Comparison of ENCODE assay signal across 25 mouse cellular contexts in the genomic region with DNA sequence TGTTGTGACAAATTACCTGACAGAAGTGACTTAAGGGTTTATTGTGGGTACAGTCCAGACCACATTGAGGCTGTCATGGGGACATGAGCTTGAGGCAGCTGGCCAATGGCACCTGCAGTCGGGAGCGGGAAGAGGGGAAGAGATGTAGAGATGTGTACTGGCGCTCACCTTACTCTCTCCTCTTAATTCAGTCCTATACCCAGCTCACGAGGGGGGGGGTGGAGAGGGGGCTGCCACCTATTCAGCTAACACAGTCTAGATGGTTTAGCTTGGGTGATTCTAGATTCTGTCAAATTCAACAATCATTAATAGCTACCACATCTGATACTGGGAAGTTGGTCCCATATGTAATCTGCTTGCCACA. TPM values are rescaled to one million over a fixed set of nuclear protein-coding genes. Genes with fewer than 3 reads are reported as not detected.
"Had no signal": no experiment of that assay in that cellular context is flagged by ENCODE, and none has a peak within 500 bp of the region (broad histone marks: within the 10 kb centered on the region; RNA-seq: fewer than 3 reads in every experiment).

No protein-coding gene starts in this region.

- H3K9me3 ChIP-seq: heart, embryonic 15.5 days; hindbrain, embryonic 15.5 days; limb, embryonic 15.5 days had no signal

- H3K4me1 ChIP-seq: heart, embryonic 13.5 days; heart, embryonic 15.5 days; hindbrain, embryonic 13.5 days; hindbrain, embryonic 15.5 days; limb, embryonic 15.5 days; liver, embryonic 12.5 days had no signal

- H3K9ac ChIP-seq: heart, embryonic 13.5 days; heart, embryonic 15.5 days; hindbrain, embryonic 13.5 days; hindbrain, embryonic 15.5 days; limb, embryonic 13.5 days; limb, embryonic 15.5 days; liver, embryonic 12.5 days; liver, embryonic 14.5 days had no signal

- H3K4me3 ChIP-seq: gastrocnemius, adult 2 months; heart, embryonic 13.5 days; heart, embryonic 15.5 days; hindbrain, embryonic 13.5 days; hindbrain, embryonic 15.5 days; limb, embryonic 13.5 days; limb, embryonic 15.5 days; liver, embryonic 12.5 days had no signal

- H3K36me3 ChIP-seq: heart, embryonic 13.5 days; heart, embryonic 15.5 days; hindbrain, embryonic 13.5 days; hindbrain, embryonic 15.5 days; limb, embryonic 13.5 days; limb, embryonic 15.5 days; liver, embryonic 12.5 days had no signal

- H3K27me3 ChIP-seq: heart, embryonic 13.5 days; heart, embryonic 15.5 days; hindbrain, embryonic 13.5 days; hindbrain, embryonic 15.5 days; limb, embryonic 13.5 days; limb, embryonic 15.5 days; liver, embryonic 12.5 days had no signal

- H3K4me2 ChIP-seq: heart, embryonic 11.5 days; heart, embryonic 13.5 days; heart, embryonic 15.5 days; hindbrain, embryonic 13.5 days; hindbrain, embryonic 15.5 days; limb, embryonic 13.5 days; limb, embryonic 15.5 days; liver, embryonic 12.5 days had no signal

- H3K27ac ChIP-seq: gastrocnemius, adult 2 months; heart, embryonic 13.5 days; heart, embryonic 15.5 days; hindbrain, embryonic 13.5 days; hindbrain, embryonic 15.5 days; hindbrain, postnatal 0 days; limb, embryonic 13.5 days; limb, embryonic 15.5 days; liver, embryonic 12.5 days; liver, embryonic 14.5 days had no signal

- ATAC-seq: hindbrain, postnatal 0 days; intestine, embryonic 16.5 days; liver, embryonic 12.5 days had no signal

- DNase-seq: gastrocnemius, adult 2 months; gastrocnemius, postnatal 10 days; gastrocnemius, postnatal 25 days; heart, adult 18-20 months; heart, postnatal 14 days; heart, postnatal 36 days; kidney, adult 11 months; kidney, postnatal 10 days; kidney, postnatal 25 days; layer of hippocampus, adult 9-11 months; layer of hippocampus, postnatal 36 days; left cerebral cortex, postnatal 4 days had no signal

RNA-seq across cellular contexts. Expression of a gene that starts 28.1 kb away (rescaled TPM):
- polyA plus RNA-seq: heart, embryonic 11.5 days; heart, embryonic 13.5 days; hindbrain, embryonic 11.5 days; hindbrain, embryonic 13.5 days; limb, embryonic 11.5 days; limb, embryonic 13.5 days; liver, embryonic 12.5 days had no signal
